Mouse (Mus musculus): Measurements from ENCODE around the gene Gm12185.
"Not testable (repeated sequence)": the region's sequence is repeated elsewhere in the genome, so short reads cannot be mapped to it uniquely, and the experiment has no call there.

DNA sequence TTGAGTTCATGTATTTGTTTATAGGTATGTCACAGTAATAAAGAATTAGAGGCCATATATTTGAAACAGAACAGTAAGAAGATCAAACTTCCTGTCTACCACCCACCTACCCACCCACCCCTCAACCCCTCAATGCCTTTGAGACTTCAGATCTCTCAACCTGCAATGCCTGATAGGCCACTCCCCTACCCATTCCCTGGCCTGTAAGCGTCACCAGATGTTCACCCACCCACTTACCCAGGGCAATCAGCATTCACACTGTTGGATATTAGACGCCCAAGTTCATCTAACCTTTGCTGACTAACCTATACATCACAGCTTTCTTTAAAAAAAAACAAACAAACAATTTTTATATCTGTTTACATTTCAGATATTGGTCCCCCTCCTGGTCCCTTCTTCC lies 2.0 kb downstream of the Gm12185 start:
- not testable (repeated sequence) for TF ChIP-seq POLR2A (IDR thresholded peaks at IDR 0.05; ENCODE audit: borderline replicate concordance, insufficient read depth, low read length); CTCF (IDR thresholded peaks at IDR 0.05; ENCODE audit: borderline replicate concordance, insufficient read depth, low read depth, low read length)

Measured in cerebellum, adult 2 months (tissue).